Mouse (Mus musculus): ENCODE results near the gene Olfr1380.
"Not testable (repeated sequence)": the region's sequence is repeated elsewhere in the genome, so short reads cannot be mapped to it uniquely, and the experiment has no call there.

- TF ChIP-seq CHD2 (IDR thresholded peaks at IDR 0.05; ENCODE audit: low read depth, low read length); HCFC1 (IDR thresholded peaks at IDR 0.05; ENCODE audit: borderline replicate concordance, insufficient read depth, low read length): not testable (repeated sequence)
Observed at GRCm38 (mm10) chr11:49556578-49556977, at the start of gene Olfr1380.

All from ES-E14 (cell line).